Mouse (Mus musculus) midbrain, embryonic 15.5 days (tissue): ENCODE results near the gene Kcnb1. TPM values are rescaled to one million over a fixed set of nuclear protein-coding genes. Genes with fewer than 3 reads are reported as not detected.

Source experiments
- ATAC-seq: fragments of 200-750 bp; cut with Nextera tagmentation; replicated peaks from 2 replicates; pipeline ENCODE4 v1.8.0; 2017; ENCODE audit warnings: moderate TSS enrichment
- H3K27ac ChIP-seq: fragments of 300-500 bp; sonication (generic); 2 replicates; pipeline ENCODE4 v1.5.1; 2015; ENCODE audit warnings: mild to moderate bottlenecking, inconsistent platforms
- H3K27me3 ChIP-seq: fragments of 300-500 bp; sonication (generic); replicated peaks from 2 replicates; pipeline ENCODE4 v1.6.1; 2015; ENCODE audit warnings: inconsistent platforms
- H3K36me3 ChIP-seq: fragments of 300-500 bp; sonication (generic); replicated peaks from 2 replicates; pipeline ENCODE4 v1.6.1; 2015; ENCODE audit warnings: inconsistent platforms
- H3K4me1 ChIP-seq: fragments of 300-500 bp; sonication (generic); 2 replicates; pipeline ENCODE4 v1.6.1; 2015; ENCODE audit warnings: inconsistent platforms
- H3K4me2 ChIP-seq: fragments of 300-500 bp; sonication (generic); 2 replicates; pipeline ENCODE4 v1.6.1; 2015; ENCODE audit warnings: inconsistent platforms, mild to moderate bottlenecking, moderate library complexity
- H3K4me3 ChIP-seq: fragments of 300-500 bp; sonication (generic); 2 replicates; pipeline ENCODE4 v1.5.1; 2015; ENCODE audit warnings: mild to moderate bottlenecking, inconsistent platforms
- H3K9ac ChIP-seq: fragments of 300-500 bp; sonication (generic); 2 replicates; pipeline ENCODE4 v1.6.1; 2015; ENCODE audit warnings: mild to moderate bottlenecking, inconsistent platforms
- H3K9me3 ChIP-seq: fragments of 300-500 bp; sonication (generic); 2 replicates; pipeline ENCODE4 v1.6.1; 2016; ENCODE audit warnings: inconsistent platforms
- WGBS: fragments of 180-500 bp; shearing (Covaris S2); methylation state at CpG from one replicate; pipeline ENCODE4 v1.1.7; 2015; ENCODE audit warnings: mixed read lengths; 5-methylcytosine and 5-hydroxymethylcytosine counted together
- polyA plus RNA-seq: library from polyadenylated mRNA; unstranded; fragments of >200 nt; fragmentation: Nextera tagmentation; extraction: Ambion mirVana; gene quantifications from 2 replicates; pipeline ENCODE4 v1.2.1, GENCODE M21; 2015

Kcnb1 gene
- polyA plus RNA-seq, 1 experiment from 2014 or later: 3.3 TPM

- WGBS: 47% methylated on average over 6 of the region's 6 CpGs
- no peak for ATAC-seq
- no peak overlapping the region for H3K27ac ChIP-seq
Measured at GRCm38 (mm10) chr2:167067575-167067974, 122.4 kb downstream of the Kcnb1 start.

GRCm38 (mm10) chr2:167066528-167067516 lies 123.1 kb downstream of the Kcnb1 start:
- H3K9me3 ChIP-seq: no peaks in the 10 kb centered on the region
- H3K4me3 ChIP-seq: no peak overlapping the region
- H3K36me3 ChIP-seq: peaks cover 15% of the 10 kb centered on the region
- peaks cover 29% of the 10 kb centered on the region for H3K4me1 ChIP-seq
- ATAC-seq: no peak
- H3K27me3 ChIP-seq: no peaks in the 10 kb centered on the region
- no peak overlapping the region for H3K9ac ChIP-seq
- 40% methylated on average over 6 of the region's 6 CpGs for WGBS
- no peak overlapping the region for H3K27ac ChIP-seq
- H3K4me2 ChIP-seq: no peak overlapping the region

More at GRCm38 (mm10) chr2:167067575-167067974, 122.4 kb downstream of the Kcnb1 start:
- no peaks in the 10 kb centered on the region for H3K27me3 ChIP-seq
- peaks cover 31% of the 10 kb centered on the region for H3K4me1 ChIP-seq
- peaks cover 15% of the 10 kb centered on the region for H3K36me3 ChIP-seq
- no peak overlapping the region for H3K9ac ChIP-seq
- no peak overlapping the region for H3K4me3 ChIP-seq
- no peaks in the 10 kb centered on the region for H3K9me3 ChIP-seq
- H3K4me2 ChIP-seq: no peak overlapping the region

GRCm38 (mm10) chr2:167066031-167066430 lies 123.9 kb downstream of the Kcnb1 start:
- 65% methylated on average over 1 of the region's 1 CpGs for WGBS

GRCm38 (mm10) chr2:167064601-167065295 lies 125.2 kb downstream of the Kcnb1 start:
- no peaks in the 10 kb centered on the region for H3K9me3 ChIP-seq
- peaks cover 15% of the 10 kb centered on the region for H3K36me3 ChIP-seq
- peak overlapping the region; percentile 36 for H3K9ac ChIP-seq
- H3K4me3 ChIP-seq: peak overlapping the region; percentile 78
- 29% methylated on average over 9 of the region's 9 CpGs for WGBS
- no peak for ATAC-seq
- no peaks in the 10 kb centered on the region for H3K27me3 ChIP-seq
- peak overlapping the region; percentile 61 for H3K4me2 ChIP-seq
- peaks cover 37% of the 10 kb centered on the region for H3K4me1 ChIP-seq
- no peak overlapping the region; the same call in 1 of the 2 replicates for H3K27ac ChIP-seq

More at GRCm38 (mm10) chr2:167066031-167066430, 123.9 kb downstream of the Kcnb1 start:
- no peaks in the 10 kb centered on the region for H3K27me3 ChIP-seq
- H3K36me3 ChIP-seq: peaks cover 15% of the 10 kb centered on the region
- H3K4me1 ChIP-seq: peaks cover 34% of the 10 kb centered on the region
- no peak overlapping the region for H3K27ac ChIP-seq
- H3K4me2 ChIP-seq: no peak overlapping the region
- H3K9ac ChIP-seq: no peak overlapping the region
- H3K9me3 ChIP-seq: no peaks in the 10 kb centered on the region
- ATAC-seq: no peak
- H3K4me3 ChIP-seq: no peak overlapping the region

- Histone ChIP-seq H3K27ac (peak overlapping the region; percentile 94), H3K36me3 (peaks cover 15% of the 10 kb centered on the region), H3K27me3 (no peaks in the 10 kb centered on the region), H3K4me1 (peaks cover 39% of the 10 kb centered on the region), H3K9ac (peak overlapping the region; percentile 95), H3K4me2 (peak overlapping the region; percentile 61), H3K9me3 (no peaks in the 10 kb centered on the region), H3K4me3 (peak overlapping the region; percentile 78)
- no peak for ATAC-seq
- WGBS: under 1% methylated on average over 7 of the region's 7 CpGs
Measured at GRCm38 (mm10) chr2:167063906-167064496, 126.0 kb downstream of the Kcnb1 start.

GRCm38 (mm10) chr2:167062965-167063880 lies 126.7 kb downstream of the Kcnb1 start, which contains the start of gene Znfx1:
Gene Znfx1 (minus strand): TSS chr2:167063015.
- Histone ChIP-seq H3K4me3 (peak within 1 kb of the TSS; percentile 78), H3K4me2 (peak within 1 kb of the TSS; percentile 80), H3K9ac (peak within 1 kb of the TSS; percentile 95), H3K27me3 (no peaks in the 10 kb centered on the region), H3K4me1 (peaks cover 39% of the 10 kb centered on the region), H3K9me3 (no peaks in the 10 kb centered on the region), H3K36me3 (peaks cover 15% of the 10 kb centered on the region), H3K27ac (peak within 1 kb of the TSS; percentile 94)
- ATAC-seq: peak; percentile 94
- WGBS: 1% methylated on average over 55 of the region's 57 CpGs

- peak; percentile 86 for ATAC-seq
- Histone ChIP-seq H3K27ac (peak overlapping the region; percentile 94), H3K9ac (peak overlapping the region; percentile 95), H3K4me3 (peak overlapping the region; percentile 78), H3K27me3 (no peaks in the 10 kb centered on the region), H3K4me1 (peaks cover 39% of the 10 kb centered on the region), H3K4me2 (peak overlapping the region; percentile 80), H3K9me3 (no peaks in the 10 kb centered on the region), H3K36me3 (peaks cover 19% of the 10 kb centered on the region)
- WGBS: 0% methylated on average over 17 of the region's 60 CpGs
Measured at GRCm38 (mm10) chr2:167062497-167062911, 127.5 kb downstream of the Kcnb1 start.

GRCm38 (mm10) chr2:167061381-167062034 lies 128.4 kb downstream of the Kcnb1 start:
- Histone ChIP-seq H3K9me3 (no peaks in the 10 kb centered on the region), H3K4me3 (peak overlapping the region; percentile 78), H3K4me1 (peaks cover 36% of the 10 kb centered on the region), H3K9ac (peak overlapping the region; percentile 95), H3K4me2 (peak overlapping the region; percentile 80), H3K36me3 (peaks cover 26% of the 10 kb centered on the region), H3K27ac (no peak overlapping the region), H3K27me3 (no peaks in the 10 kb centered on the region)
- 31% methylated on average over 11 of the region's 11 CpGs for WGBS
- ATAC-seq: 0 out of 2 replicates have a peak, but pooled peaks have one; percentile 0

- H3K4me3 ChIP-seq: no peak overlapping the region
- no peak for ATAC-seq
- H3K9me3 ChIP-seq: no peaks in the 10 kb centered on the region
- H3K9ac ChIP-seq: no peak overlapping the region
- peaks cover 26% of the 10 kb centered on the region for H3K36me3 ChIP-seq
- H3K4me2 ChIP-seq: peak overlapping the region; percentile 14; the same call in 1 of the 2 replicates
- H3K4me1 ChIP-seq: peaks cover 32% of the 10 kb centered on the region
- H3K27me3 ChIP-seq: no peaks in the 10 kb centered on the region
- H3K27ac ChIP-seq: no peak overlapping the region
Measured at GRCm38 (mm10) chr2:167060761-167061160, 129.2 kb downstream of the Kcnb1 start.

- no peaks in the 10 kb centered on the region for H3K9me3 ChIP-seq
- peak overlapping the region; percentile 14; the same call in 1 of the 2 replicates for H3K4me2 ChIP-seq
- H3K36me3 ChIP-seq: peaks cover 26% of the 10 kb centered on the region
- 70% methylated on average over 3 of the region's 3 CpGs for whole genome bisulfite sequencing
- no peak overlapping the region for H3K9ac ChIP-seq
- H3K4me1 ChIP-seq: peaks cover 28% of the 10 kb centered on the region
- ATAC-seq: no peak
- no peak overlapping the region for H3K27ac ChIP-seq
- no peak overlapping the region for H3K4me3 ChIP-seq
- no peaks in the 10 kb centered on the region for H3K27me3 ChIP-seq
Measured at GRCm38 (mm10) chr2:167060360-167060759, 129.6 kb downstream of the Kcnb1 start.

GRCm38 (mm10) chr2:167059960-167060359 lies 130.0 kb downstream of the Kcnb1 start:
- H3K27ac ChIP-seq: no peak overlapping the region
- no peak overlapping the region for H3K9ac ChIP-seq
- no peak overlapping the region for H3K4me2 ChIP-seq
- peaks cover 24% of the 10 kb centered on the region for H3K4me1 ChIP-seq
- peaks cover 29% of the 10 kb centered on the region for H3K36me3 ChIP-seq
- ATAC-seq: no peak
- no peak overlapping the region for H3K4me3 ChIP-seq
- no peaks in the 10 kb centered on the region for H3K9me3 ChIP-seq
- WGBS: 73% methylated on average over 12 of the region's 12 CpGs
- no peaks in the 10 kb centered on the region for H3K27me3 ChIP-seq
